Mouse (Mus musculus) heart, adult 2 months (tissue): ENCODE measurements around the gene Cst6.

Source experiments
- CTCF ChIP-seq: fragments of 200-600 bp; IDR thresholded peaks from 2 replicates; pipeline ENCODE4 v1.8.1; 2022; ENCODE audit warnings: antibody characterized with exemption, mild to moderate bottlenecking, moderate library complexity
- EP300 ChIP-seq: fragments of 200-500 bp; IDR thresholded peaks from 2 replicates; pipeline ENCODE4 v1.6.1; 2011; ENCODE audit warnings: low read depth, low read length, control low read depth; ENCODE audit not compliant: insufficient read depth

DNA sequence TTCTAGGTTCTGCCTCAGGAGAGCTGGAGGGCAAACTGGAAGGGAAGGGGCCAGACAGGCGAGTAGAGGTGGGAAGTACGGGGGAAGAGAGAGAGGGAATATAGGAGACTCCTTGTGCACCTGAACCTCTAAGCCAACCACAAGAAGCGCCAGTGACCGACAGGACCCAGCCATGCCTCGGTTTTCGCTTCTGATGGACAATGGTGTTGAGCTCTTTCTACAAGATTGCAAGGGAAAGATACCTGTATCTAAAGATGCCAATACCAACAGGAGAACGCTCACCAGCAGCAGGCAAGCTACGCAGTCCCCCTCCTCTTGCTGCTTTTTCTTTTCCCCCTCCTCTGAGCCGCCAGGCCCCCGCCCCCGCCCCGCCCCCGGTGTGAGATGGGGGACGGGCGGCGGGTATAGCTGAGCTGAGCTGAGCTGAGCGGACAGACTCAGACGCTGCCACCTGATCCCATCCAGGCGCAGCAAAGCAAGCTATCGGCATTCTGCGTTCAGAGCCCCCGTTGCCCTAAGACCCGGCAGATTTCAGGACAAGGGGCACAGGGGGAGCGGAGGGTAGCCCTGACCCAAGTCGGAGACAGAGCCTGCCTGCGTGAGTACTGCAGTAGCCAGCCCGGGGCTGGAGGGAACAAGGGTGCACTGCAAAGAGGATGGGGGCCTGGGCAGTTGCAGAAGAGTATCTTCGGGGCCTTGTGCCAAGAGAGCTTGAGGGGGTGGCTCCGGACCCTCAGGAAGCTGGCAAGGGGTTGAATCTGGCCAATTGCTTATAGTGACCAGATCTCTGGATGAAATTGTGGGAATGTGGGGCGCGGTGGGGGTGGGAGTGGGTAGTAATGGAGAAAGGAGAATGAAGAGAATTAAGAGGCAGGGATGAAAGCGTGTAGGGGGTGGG, 51.2 kb downstream of the Cst6 start, which contains the start of gene Gal3st3:
- TF ChIP-seq CTCF (no peak), EP300 (no peak)
